Mouse (Mus musculus) left cerebral cortex, adult 8-10 months (tissue): Measurements from ENCODE around the gene Tmem217. TPM values are rescaled to one million over a fixed set of nuclear protein-coding genes. Genes with fewer than 3 reads are reported as not detected.

Source experiments
- DNase-seq, 2 experiments: peaks; one replicate each; pipeline ENCODE4 v3.0.0; 2022; ENCODE audit warnings: low spot score in 2 of 2
- microRNA-seq, 2 experiments: library from miRNA; unstranded; fragments of <30 nt; microRNA quantifications; one replicate each; pipeline ENCODE4 v1.2.0; 2022
- total RNA-seq, 4 experiments: library from RNA; stranded (reverse); gene quantifications; 2 replicates each; pipeline ENCODE4 v1.2.4; 2022

Gene Tmem217
- total RNA-seq, 4 experiments from 2014 or later: not detected

- DNase-seq: peak; percentile 75 to 96
Observed at GRCm38 (mm10) chr17:29489971-29490712, 62.0 kb downstream of the Tmem217 start.

- DNase-seq: no peak
Observed at GRCm38 (mm10) chr17:29488978-29489970, 62.9 kb downstream of the Tmem217 start.

GRCm38 (mm10) chr17:29488257-29488977 lies 63.8 kb downstream of the Tmem217 start:
- no peak for DNase-seq

GRCm38 (mm10) chr17:29485336-29486233 lies 66.6 kb downstream of the Tmem217 start:
- no peak for DNase-seq

- no peak for DNase-seq
Observed at GRCm38 (mm10) chr17:29484431-29484830, 67.8 kb downstream of the Tmem217 start.

- DNase-seq: no peak
Observed at GRCm38 (mm10) chr17:29483282-29483681, 68.9 kb downstream of the Tmem217 start.

GRCm38 (mm10) chr17:29482632-29483031 lies 69.6 kb downstream of the Tmem217 start:
- no peak for DNase-seq

- DNase-seq: no peak
Observed at GRCm38 (mm10) chr17:29480256-29480655, 71.9 kb downstream of the Tmem217 start.

GRCm38 (mm10) chr17:29478271-29478670 lies 73.9 kb downstream of the Tmem217 start:
- DNase-seq: no peak

GRCm38 (mm10) chr17:29477357-29477756 lies 74.8 kb downstream of the Tmem217 start:
- DNase-seq: no peak

GRCm38 (mm10) chr17:29476461-29476860 lies 75.7 kb downstream of the Tmem217 start:
- no peak for DNase-seq

Small RNA genes within 50 kb of the gene (microRNA-seq; reads per million reads assigned to microRNA genes)
- gene Mir7667: 0 reads per million in 2 experiments

Other genes with a start within 250 kb of the Tmem217 start
- gene Pi16, start 234.7 kb downstream of the Tmem217 start, total RNA-seq: 1 to 10 TPM; 1.2 to 1.6 (median 1.4) TPM
- 100 to 1,000 TPM; 565 to 601 (median 593) TPM for gene Mtch1, start 204.5 kb downstream of the Tmem217 start, total RNA-seq
- gene Fgd2, start 191.5 kb downstream of the Tmem217 start, total RNA-seq: 1 to 10 TPM; 7.5 to 7.9 (median 7.6) TPM
- gene Pim1, start 61.6 kb downstream of the Tmem217 start, total RNA-seq: 1 to 10 TPM; 4.3 to 6.0 (median 5.1) TPM
- not detected for gene Gm17657, start 2.7 kb downstream of the Tmem217 start, total RNA-seq
- gene Tbc1d22b, start 2.6 kb downstream of the Tmem217 start, total RNA-seq: 10 to 100 TPM; 35.6 to 39.5 (median 38.4) TPM
- gene Rnf8, start 62.4 kb upstream of the Tmem217 start, total RNA-seq: 10 to 100 TPM; 60.2 to 65.5 (median 62.3) TPM
- 1 to 10 TPM; 3.8 to 6.2 (median 4.8) TPM for gene Gm28043, start 62.5 kb upstream of the Tmem217 start, total RNA-seq
- gene Cmtr1, start 108.2 kb upstream of the Tmem217 start, total RNA-seq: 100 to 1,000 TPM; 112 to 142 (median 127) TPM
- gene Ccdc167, start 164.7 kb upstream of the Tmem217 start, total RNA-seq: 10 to 100 TPM; 14.7 to 20.3 (median 17.4) TPM